Mouse (Mus musculus): Measurements from ENCODE around the gene Il16. TPM values are rescaled to one million over a fixed set of nuclear protein-coding genes. Genes with fewer than 3 reads are reported as not detected.

Il16 gene
- polyA plus RNA-seq, 1 experiment from 2014 or later = 4.9 TPM

DNA sequence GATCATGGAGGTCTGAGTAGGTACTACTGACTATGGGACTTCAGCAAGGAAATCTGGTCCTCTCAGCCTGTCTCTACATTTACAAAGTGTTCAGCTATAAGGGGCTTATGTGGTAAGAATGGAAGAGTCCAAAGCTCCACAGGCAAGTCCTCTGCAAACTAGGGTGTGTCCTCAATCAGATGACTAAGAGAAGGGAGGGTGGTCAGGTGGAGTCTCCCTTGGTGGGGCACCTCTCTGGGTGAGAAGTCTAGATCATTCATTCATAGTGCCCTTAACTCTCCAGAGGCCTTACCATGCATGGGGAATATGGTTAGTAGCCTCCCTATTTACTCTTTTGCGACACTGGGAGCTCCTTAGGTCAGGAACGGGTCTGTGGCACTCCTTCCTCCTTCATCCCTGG lies 91.3 kb downstream of the Il16 start:
- no peak overlapping the region for H3K4me3 ChIP-seq
- no peak overlapping the region for H3K9ac ChIP-seq
- no peak overlapping the region for H3K4me2 ChIP-seq
- H3K9me3 ChIP-seq = no peaks in the 10 kb centered on the region
- no peaks in the 10 kb centered on the region for H3K36me3 ChIP-seq
- ATAC-seq (ENCODE audit: insufficient number of reproducible peaks, insufficient read depth, low FRiP score, low TSS enrichment, low read depth) = no peak
- no peaks in the 10 kb centered on the region for H3K4me1 ChIP-seq
- 84% methylated on average over 2 of the region's 2 CpGs for WGBS
- H3K27me3 ChIP-seq = no peaks in the 10 kb centered on the region
- H3K27ac ChIP-seq = no peak overlapping the region

DNA sequence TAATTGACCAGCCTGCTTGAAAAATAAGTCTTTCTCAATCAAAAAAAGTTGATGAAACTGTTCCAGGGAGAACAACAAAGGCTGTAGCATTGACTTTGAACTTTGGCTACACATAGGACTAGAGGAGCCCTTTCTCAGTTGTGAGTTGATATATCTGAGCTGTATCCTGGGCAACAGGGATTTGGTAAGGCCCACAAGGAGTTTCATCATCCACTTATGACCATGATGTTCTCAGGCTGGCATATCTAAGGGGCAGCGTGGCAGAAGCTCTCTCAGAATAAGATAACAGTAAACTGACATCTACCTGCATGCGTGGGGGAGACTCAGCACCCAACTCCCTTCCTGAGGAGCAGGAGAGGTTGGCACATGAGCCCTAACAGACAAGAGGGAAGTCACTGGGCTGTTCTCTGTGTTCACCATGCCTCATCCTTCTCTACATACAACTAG lies 91.9 kb downstream of the Il16 start:
- 80% methylated on average over 2 of the region's 2 CpGs for WGBS
- ATAC-seq (ENCODE audit: insufficient number of reproducible peaks, insufficient read depth, low FRiP score, low TSS enrichment, low read depth) = no peak
- H3K9me3 ChIP-seq = no peaks in the 10 kb centered on the region
- H3K27me3 ChIP-seq = no peaks in the 10 kb centered on the region
- no peak overlapping the region for H3K27ac ChIP-seq
- peaks cover 5% of the 10 kb centered on the region; the same call in 1 of the 2 replicates for H3K4me1 ChIP-seq
- H3K36me3 ChIP-seq = no peaks in the 10 kb centered on the region
- H3K4me3 ChIP-seq = no peak overlapping the region
- H3K4me2 ChIP-seq = no peak overlapping the region
- no peak overlapping the region for H3K9ac ChIP-seq

DNA sequence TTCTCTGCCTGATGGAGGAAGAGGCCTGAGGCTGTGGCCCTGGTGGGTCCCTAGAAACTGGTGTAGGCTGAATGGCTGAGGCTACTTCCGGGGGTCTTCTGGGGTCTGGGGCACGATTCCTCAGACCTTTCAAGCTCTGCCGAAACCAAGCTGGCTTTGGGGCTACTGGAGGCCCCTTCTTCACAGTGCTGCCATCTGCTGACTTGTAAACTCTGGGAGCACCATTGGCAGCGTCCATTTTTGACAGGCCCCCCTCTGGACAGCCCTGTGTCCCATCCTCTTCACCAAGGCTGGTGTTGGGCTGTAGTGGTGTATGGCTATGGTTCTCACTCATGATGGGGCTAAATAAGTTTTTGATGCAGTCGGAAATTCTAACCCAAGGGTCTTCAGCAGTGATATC lies 93.0 kb downstream of the Il16 start:
- Histone ChIP-seq H3K27me3 (no peaks in the 10 kb centered on the region), H3K9me3 (no peaks in the 10 kb centered on the region), H3K4me1 (peaks cover 14% of the 10 kb centered on the region), H3K4me3 (no peak overlapping the region), H3K27ac (no peak overlapping the region), H3K4me2 (no peak overlapping the region), H3K9ac (no peak overlapping the region), H3K36me3 (no peaks in the 10 kb centered on the region)
- no peak for ATAC-seq (ENCODE audit: insufficient number of reproducible peaks, insufficient read depth, low FRiP score, low TSS enrichment, low read depth)
- WGBS = 74% methylated on average over 5 of the region's 5 CpGs

DNA sequence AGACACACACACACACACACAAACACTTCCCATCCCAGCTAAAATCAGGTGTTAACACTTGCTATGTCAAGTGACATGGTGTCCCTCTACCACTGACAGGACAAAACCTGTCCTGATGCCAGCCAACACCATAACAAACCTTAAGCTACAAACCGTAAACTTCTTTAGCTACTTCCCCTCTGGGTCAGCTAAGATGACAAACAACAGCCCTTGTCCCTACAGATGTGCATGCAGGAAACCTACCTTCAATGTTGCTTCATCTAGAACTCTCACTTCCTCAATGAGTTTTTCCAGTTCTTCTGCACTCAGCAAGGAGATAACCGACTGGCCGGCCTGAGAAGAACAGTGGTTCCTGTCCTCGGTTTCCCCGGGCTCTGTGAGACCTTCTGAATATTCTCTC lies 94.9 kb downstream of the Il16 start:
- ATAC-seq (ENCODE audit: insufficient number of reproducible peaks, insufficient read depth, low FRiP score, low TSS enrichment, low read depth) = no peak
- WGBS = 92% methylated on average over 5 of the region's 5 CpGs

DNA sequence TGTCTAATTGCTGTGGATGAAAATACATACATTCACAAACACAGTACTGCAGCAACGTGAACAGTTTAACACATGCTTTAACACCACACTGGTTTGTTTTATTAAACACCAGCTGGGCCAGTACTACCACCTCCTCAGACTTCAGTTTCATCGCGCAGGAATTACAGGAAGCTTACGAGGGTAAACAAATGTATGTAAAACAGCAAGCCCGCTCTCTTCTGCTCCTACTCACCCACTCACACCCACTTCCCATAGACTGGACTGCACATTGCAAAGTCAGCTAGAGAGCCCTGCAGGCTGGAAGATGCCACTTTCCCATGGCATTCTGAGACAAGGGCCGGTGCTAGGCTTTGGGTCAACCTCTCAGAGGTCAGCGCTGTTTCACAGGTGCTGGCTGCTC lies 96.7 kb downstream of the Il16 start:
- peaks cover 14% of the 10 kb centered on the region for H3K4me1 ChIP-seq
- no peaks in the 10 kb centered on the region for H3K9me3 ChIP-seq
- no peak overlapping the region for H3K4me2 ChIP-seq
- H3K27me3 ChIP-seq = no peaks in the 10 kb centered on the region
- peak overlapping the region; percentile 34; the same call in 1 of the 2 replicates for H3K27ac ChIP-seq
- H3K4me3 ChIP-seq = no peak overlapping the region
- peaks cover 6% of the 10 kb centered on the region for H3K36me3 ChIP-seq
- no peak overlapping the region for H3K9ac ChIP-seq
- WGBS = 72% methylated on average over 7 of the region's 7 CpGs
- ATAC-seq (ENCODE audit: insufficient number of reproducible peaks, insufficient read depth, low FRiP score, low TSS enrichment, low read depth) = no peak

More for the DNA sequence above, 94.9 kb downstream of the Il16 start:
- no peak overlapping the region for H3K4me3 ChIP-seq
- no peak overlapping the region for H3K27ac ChIP-seq
- H3K36me3 ChIP-seq = no peaks in the 10 kb centered on the region
- no peak overlapping the region for H3K9ac ChIP-seq
- H3K27me3 ChIP-seq = no peaks in the 10 kb centered on the region
- H3K4me1 ChIP-seq = peaks cover 14% of the 10 kb centered on the region
- no peak overlapping the region for H3K4me2 ChIP-seq
- no peaks in the 10 kb centered on the region for H3K9me3 ChIP-seq

DNA sequence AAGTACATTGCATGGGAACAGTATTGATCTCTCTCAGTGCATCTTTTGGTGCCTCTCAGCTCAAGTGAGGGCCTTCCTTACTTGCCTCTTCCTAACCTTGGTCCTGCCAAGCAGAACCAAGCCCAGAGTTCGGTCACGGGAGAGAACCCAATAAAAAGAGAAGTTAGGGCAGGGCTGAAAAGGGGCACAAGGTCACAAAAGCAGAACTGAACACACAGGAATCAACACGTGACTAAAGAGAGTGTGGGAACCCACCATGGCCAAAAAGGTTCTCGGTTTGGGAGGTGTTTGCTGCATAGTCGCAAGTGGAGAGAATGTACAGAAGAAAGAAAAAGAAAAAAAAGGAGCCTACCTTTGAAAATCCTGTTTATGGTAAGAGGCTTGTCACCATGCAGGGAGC lies 100.0 kb downstream of the Il16 start:
- H3K27me3 ChIP-seq = no peaks in the 10 kb centered on the region
- no peak overlapping the region for H3K9ac ChIP-seq
- no peak overlapping the region for H3K4me3 ChIP-seq
- no peak overlapping the region for H3K4me2 ChIP-seq
- H3K36me3 ChIP-seq = peaks cover 27% of the 10 kb centered on the region
- WGBS = 85% methylated on average over 5 of the region's 5 CpGs
- no peak overlapping the region for H3K27ac ChIP-seq
- H3K9me3 ChIP-seq = no peaks in the 10 kb centered on the region
- peaks cover 14% of the 10 kb centered on the region for H3K4me1 ChIP-seq
- no peak for ATAC-seq (ENCODE audit: insufficient number of reproducible peaks, insufficient read depth, low FRiP score, low TSS enrichment, low read depth)

DNA sequence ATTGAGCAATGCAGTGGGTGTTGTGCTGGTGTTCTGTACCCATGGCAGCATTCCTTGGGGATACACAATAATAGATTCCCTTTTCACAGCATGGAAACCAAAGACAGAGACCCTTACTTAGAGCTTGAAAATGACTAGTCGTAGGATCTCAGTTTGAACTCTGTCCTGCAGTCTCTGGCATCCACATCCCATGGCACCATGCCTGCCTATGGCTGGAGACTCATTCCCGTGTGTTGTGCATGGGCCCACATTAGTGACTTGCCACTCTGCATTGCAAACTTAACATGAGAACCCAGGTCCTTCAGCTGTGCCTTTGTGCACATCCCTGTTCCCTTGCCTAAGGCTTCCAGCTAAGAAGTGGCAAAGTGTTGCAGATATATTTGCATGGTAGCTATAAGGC lies 100.8 kb downstream of the Il16 start:
- no peak overlapping the region for H3K27ac ChIP-seq
- H3K9ac ChIP-seq = no peak overlapping the region
- H3K4me3 ChIP-seq = no peak overlapping the region
- H3K27me3 ChIP-seq = no peaks in the 10 kb centered on the region
- peaks cover 14% of the 10 kb centered on the region for H3K4me1 ChIP-seq
- no peaks in the 10 kb centered on the region for H3K9me3 ChIP-seq
- peaks cover 35% of the 10 kb centered on the region for H3K36me3 ChIP-seq
- H3K4me2 ChIP-seq = no peak overlapping the region
- 81% methylated on average over 2 of the region's 2 CpGs for WGBS
- no peak for ATAC-seq (ENCODE audit: insufficient number of reproducible peaks, insufficient read depth, low FRiP score, low TSS enrichment, low read depth)

DNA sequence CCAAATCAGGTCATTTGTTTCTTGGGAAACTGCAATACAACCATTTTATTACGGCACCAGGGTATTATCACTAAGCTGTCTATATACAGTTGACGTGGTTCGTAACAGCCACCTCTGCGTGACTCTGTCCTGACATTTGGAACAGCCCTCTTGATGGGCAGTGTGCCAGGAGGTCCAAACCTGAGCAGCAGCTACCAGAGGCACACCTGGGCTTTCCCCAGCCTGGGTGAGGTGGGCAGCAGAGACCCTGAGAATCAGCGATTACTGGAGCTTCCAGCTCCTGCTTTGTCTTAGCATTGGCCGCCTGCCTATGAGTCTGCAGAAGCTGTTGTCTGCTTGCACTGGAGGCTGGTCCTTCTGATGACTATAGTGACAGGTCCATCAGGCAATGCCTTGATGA lies 101.9 kb downstream of the Il16 start:
- peaks cover 8% of the 10 kb centered on the region; the same call in 1 of the 2 replicates for H3K4me1 ChIP-seq
- H3K36me3 ChIP-seq = peaks cover 46% of the 10 kb centered on the region
- H3K27ac ChIP-seq = no peak overlapping the region
- H3K9me3 ChIP-seq = no peaks in the 10 kb centered on the region
- no peak overlapping the region for H3K4me3 ChIP-seq
- H3K9ac ChIP-seq = no peak overlapping the region
- no peak for ATAC-seq (ENCODE audit: insufficient number of reproducible peaks, insufficient read depth, low FRiP score, low TSS enrichment, low read depth)
- no peak overlapping the region for H3K4me2 ChIP-seq
- WGBS = 92% methylated on average over 6 of the region's 6 CpGs
- H3K27me3 ChIP-seq = no peaks in the 10 kb centered on the region

DNA sequence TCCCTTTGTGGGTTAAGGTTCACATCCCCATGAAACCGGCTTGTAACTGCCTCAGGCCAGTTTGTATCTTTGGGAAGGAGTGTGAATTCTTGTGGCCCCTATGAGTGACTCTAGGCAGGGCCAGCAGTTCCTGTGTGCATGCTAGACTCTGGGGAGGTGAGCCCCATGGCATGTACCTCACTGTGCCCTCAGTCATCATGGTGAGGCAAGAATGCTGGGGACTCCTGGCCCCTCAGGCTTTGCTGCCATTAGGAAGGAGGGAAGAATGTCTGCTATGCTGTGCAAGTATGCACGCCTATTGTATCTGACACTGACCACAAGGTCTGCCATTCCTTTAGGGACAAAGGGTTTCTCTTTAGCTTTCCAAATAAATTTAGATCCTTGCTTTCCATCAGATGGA lies 104.4 kb downstream of the Il16 start:
- Histone ChIP-seq H3K27ac (no peak overlapping the region), H3K4me3 (no peak overlapping the region), H3K9me3 (no peaks in the 10 kb centered on the region), H3K27me3 (no peaks in the 10 kb centered on the region), H3K4me2 (no peak overlapping the region), H3K4me1 (no peaks in the 10 kb centered on the region), H3K36me3 (peaks cover 70% of the 10 kb centered on the region), H3K9ac (no peak overlapping the region)
- 54% methylated on average over 2 of the region's 2 CpGs for WGBS
- no peak for ATAC-seq (ENCODE audit: insufficient number of reproducible peaks, insufficient read depth, low FRiP score, low TSS enrichment, low read depth)

DNA sequence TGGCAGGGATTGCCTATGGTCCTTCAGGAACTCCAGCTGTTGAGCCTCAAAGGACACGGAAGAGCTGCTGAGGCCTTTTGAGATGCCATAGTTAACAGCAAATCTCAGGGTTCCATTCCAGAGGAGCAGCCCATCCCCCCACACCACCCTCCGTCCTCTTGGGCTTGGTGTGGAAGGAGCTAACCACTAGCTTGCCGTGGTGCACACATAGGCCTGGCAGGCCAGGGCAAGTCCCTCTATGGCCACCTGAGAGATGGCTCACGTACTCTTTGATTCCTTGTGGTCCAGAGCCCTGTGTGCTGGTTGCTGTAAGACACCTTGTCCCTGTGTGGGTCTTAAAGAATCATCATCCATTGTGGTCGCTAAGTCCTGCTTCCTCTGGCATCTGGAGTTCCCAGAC lies 104.9 kb downstream of the Il16 start:
- H3K9me3 ChIP-seq = no peaks in the 10 kb centered on the region
- ATAC-seq (ENCODE audit: insufficient number of reproducible peaks, insufficient read depth, low FRiP score, low TSS enrichment, low read depth) = no peak
- no peaks in the 10 kb centered on the region for H3K4me1 ChIP-seq
- H3K4me2 ChIP-seq = no peak overlapping the region
- no peak overlapping the region for H3K9ac ChIP-seq
- H3K4me3 ChIP-seq = no peak overlapping the region
- no peaks in the 10 kb centered on the region for H3K27me3 ChIP-seq
- H3K36me3 ChIP-seq = peaks cover 70% of the 10 kb centered on the region
- no peak overlapping the region for H3K27ac ChIP-seq
- 85% methylated on average over 5 of the region's 5 CpGs for WGBS

DNA sequence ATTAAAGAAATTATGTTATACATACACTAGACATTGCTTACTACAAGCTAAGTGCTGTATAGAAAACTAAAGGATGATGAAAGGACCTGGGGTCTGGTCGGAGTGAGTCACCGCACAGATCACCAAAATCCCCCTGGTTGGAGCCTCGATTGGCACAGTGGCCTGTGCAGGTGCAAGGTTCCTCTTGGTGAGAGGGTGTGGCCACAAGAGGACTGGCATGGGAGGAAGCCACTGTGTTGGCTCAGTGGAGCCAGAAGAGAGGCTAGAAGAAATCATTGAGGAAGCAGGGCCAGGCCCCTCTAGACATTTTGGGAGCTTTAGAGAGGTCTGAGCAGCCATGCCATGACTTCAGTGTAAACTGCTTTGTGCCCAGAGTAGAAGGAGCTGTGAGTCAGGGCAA lies 106.4 kb downstream of the Il16 start:
- Histone ChIP-seq H3K4me3 (no peak overlapping the region), H3K27ac (no peak overlapping the region), H3K4me2 (no peak overlapping the region), H3K9me3 (no peaks in the 10 kb centered on the region), H3K27me3 (no peaks in the 10 kb centered on the region), H3K36me3 (peaks cover 71% of the 10 kb centered on the region), H3K9ac (no peak overlapping the region), H3K4me1 (peaks cover 8% of the 10 kb centered on the region)
- ATAC-seq (ENCODE audit: insufficient number of reproducible peaks, insufficient read depth, low FRiP score, low TSS enrichment, low read depth) = no peak
- 82% methylated on average over 3 of the region's 3 CpGs for WGBS

DNA sequence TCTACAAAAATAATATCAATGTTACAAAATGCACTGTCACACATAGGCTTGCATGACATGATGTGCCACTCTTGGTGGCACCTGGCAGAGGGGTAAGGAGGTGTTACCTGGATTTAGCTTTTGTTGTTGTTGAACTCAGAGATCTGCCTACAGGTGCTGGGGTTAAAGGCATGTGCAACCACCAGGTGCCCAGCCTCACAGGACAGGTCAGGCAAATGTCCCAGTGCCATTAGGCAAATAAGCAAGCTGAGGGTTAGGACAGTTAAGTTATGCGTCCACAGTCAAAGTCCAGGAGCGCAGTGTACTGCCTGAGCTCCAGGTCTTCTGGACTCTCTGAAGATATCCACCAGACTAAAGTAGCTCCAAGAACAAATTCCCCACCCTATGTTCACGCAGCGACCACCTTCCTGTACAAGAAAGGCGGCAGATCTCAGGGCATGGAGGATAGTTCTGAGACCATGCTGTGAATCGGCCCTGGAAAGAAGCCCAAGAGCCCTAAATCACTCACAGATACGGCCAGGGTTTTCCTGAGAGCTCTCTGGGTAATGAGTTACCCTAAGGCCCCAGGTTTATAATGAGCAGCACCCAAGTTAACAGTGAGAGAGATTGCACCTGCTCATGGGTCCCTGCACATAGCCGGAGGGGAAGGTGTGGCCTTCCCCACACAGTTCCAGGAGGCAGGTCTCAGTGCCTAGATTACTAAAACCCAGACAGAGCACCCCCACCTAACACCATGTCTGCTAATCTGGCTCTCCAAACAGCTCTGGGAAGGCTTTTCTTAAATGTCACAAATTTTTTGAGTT lies 107.5 kb downstream of the Il16 start:
- 94% methylated on average over 8 of the region's 8 CpGs for WGBS
- H3K4me2 ChIP-seq = no peak overlapping the region
- no peak overlapping the region for H3K4me3 ChIP-seq
- peaks cover 19% of the 10 kb centered on the region for H3K4me1 ChIP-seq
- ATAC-seq (ENCODE audit: insufficient number of reproducible peaks, insufficient read depth, low FRiP score, low TSS enrichment, low read depth) = no peak
- H3K9ac ChIP-seq = no peak overlapping the region
- peaks cover 60% of the 10 kb centered on the region for H3K36me3 ChIP-seq
- H3K27me3 ChIP-seq = no peaks in the 10 kb centered on the region
- no peaks in the 10 kb centered on the region for H3K9me3 ChIP-seq
- H3K27ac ChIP-seq = no peak overlapping the region
